Mouse (Mus musculus) limb, embryonic 13.5 days (tissue): Measurements from ENCODE around the gene Mfsd2a. TPM values are rescaled to one million over a fixed set of nuclear protein-coding genes. Genes with fewer than 3 reads are reported as not detected.

Experiments used
- ATAC-seq: fragments of 200-750 bp; cut with Nextera tagmentation; 2 replicates; pipeline ENCODE4 v1.8.0; 2017; ENCODE audit warnings: low read depth, moderate number of reproducible peaks, moderate TSS enrichment; ENCODE audit not compliant: low FRiP score
- H3K27ac ChIP-seq: fragments of 300-500 bp; sonication (generic); 2 replicates; pipeline ENCODE4 v1.5.1; 2015; ENCODE audit warnings: inconsistent platforms, mild to moderate bottlenecking, moderate library complexity
- H3K27me3 ChIP-seq: fragments of 300-500 bp; sonication (generic); 2 replicates; pipeline ENCODE4 v1.6.1; 2015; ENCODE audit warnings: mild to moderate bottlenecking, inconsistent platforms
- H3K36me3 ChIP-seq: fragments of 300-500 bp; sonication (generic); 2 replicates; pipeline ENCODE4 v1.6.1; 2015; ENCODE audit warnings: inconsistent platforms, mild to moderate bottlenecking, moderate library complexity
- H3K4me1 ChIP-seq: fragments of 300-500 bp; sonication (generic); 2 replicates; pipeline ENCODE4 v1.6.1; 2015; ENCODE audit warnings: inconsistent platforms
- H3K4me2 ChIP-seq: fragments of 300-500 bp; sonication (generic); replicated peaks from 2 replicates; pipeline ENCODE4 v1.6.1; 2015; ENCODE audit warnings: inconsistent platforms, mild to moderate bottlenecking, moderate library complexity
- H3K4me3 ChIP-seq: fragments of 300-500 bp; sonication (generic); 2 replicates; pipeline ENCODE4 v1.5.1; 2015; ENCODE audit warnings: moderate library complexity, mild to moderate bottlenecking, inconsistent platforms
- H3K9ac ChIP-seq: fragments of 300-500 bp; sonication (generic); 2 replicates; pipeline ENCODE4 v1.6.1; 2015; ENCODE audit warnings: mild to moderate bottlenecking, inconsistent platforms
- H3K9me3 ChIP-seq: fragments of 300-500 bp; sonication (generic); 2 replicates; pipeline ENCODE4 v1.6.1; 2016; ENCODE audit warnings: inconsistent platforms
- WGBS: fragments of 180-500 bp; shearing (Covaris S2); methylation state at CpG from one replicate; pipeline ENCODE4 v1.1.7; 2015; 5-methylcytosine and 5-hydroxymethylcytosine counted together
- polyA plus RNA-seq: library from polyadenylated mRNA; unstranded; fragments of >200 nt; fragmentation: Nextera tagmentation; extraction: Ambion mirVana; gene quantifications from 2 replicates; pipeline ENCODE4 v1.2.1, GENCODE M21; 2015

Mfsd2a gene
- polyA plus RNA-seq, 1 experiment from 2014 or later: 9.1 TPM

DNA sequence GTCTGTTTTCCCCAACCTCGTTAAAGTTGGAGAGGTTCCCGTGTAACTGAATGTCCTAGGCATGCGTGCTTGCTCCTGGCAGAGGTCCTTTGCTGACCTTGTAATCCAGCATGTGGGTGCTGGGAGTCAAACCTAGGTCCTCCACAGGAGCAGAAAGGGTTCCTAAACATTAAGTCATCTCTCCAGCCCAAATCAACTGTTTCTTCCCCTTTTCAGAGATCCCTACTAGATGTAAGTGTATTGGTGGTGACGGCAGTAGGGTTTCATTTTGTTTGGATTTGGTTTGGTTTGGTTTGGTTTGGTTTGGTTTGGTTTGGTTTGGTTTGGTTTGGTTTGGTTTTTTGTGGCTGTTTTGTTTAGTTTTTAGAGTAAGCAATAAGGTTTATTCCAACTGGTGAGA, 63.2 kb downstream of the Mfsd2a start:
- whole genome bisulfite sequencing: 75% methylated on average over 4 of the region's 4 CpGs
- Histone ChIP-seq H3K4me3 (no peak overlapping the region), H3K36me3 (no peaks in the 10 kb centered on the region), H3K27me3 (0 out of 2 replicates have a peak, but pooled peaks cover 3% of the 10 kb centered on the region), H3K4me1 (no peaks in the 10 kb centered on the region), H3K27ac (no peak overlapping the region), H3K9me3 (no peaks in the 10 kb centered on the region), H3K4me2 (no peak overlapping the region), H3K9ac (no peak overlapping the region)
- ATAC-seq: no peak

Other genes starting within 250 kb of the Mfsd2a start
- gene Ppt1, start 124.9 kb downstream of the Mfsd2a start, polyA plus RNA-seq: 75.3 and 84.7 TPM in 2 replicates
- 70.4 and 71.3 TPM in 2 replicates for gene Cap1, start 75.1 kb downstream of the Mfsd2a start, polyA plus RNA-seq
- gene Mycl, start 34.5 kb upstream of the Mfsd2a start, polyA plus RNA-seq: 28.2 and 29.2 TPM in 2 replicates
- 19.1 and 21.5 TPM in 2 replicates for gene Trit1, start 55.4 kb upstream of the Mfsd2a start, polyA plus RNA-seq
- gene Bmp8b, start 144.0 kb upstream of the Mfsd2a start, polyA plus RNA-seq: 0.28 and 0.89 TPM in 2 replicates
- 0.10 TPM in 1 of 2 replicates, not detected in the other for gene Oxct2b, start 155.1 kb upstream of the Mfsd2a start, polyA plus RNA-seq
- gene Ppie, start 178.8 kb upstream of the Mfsd2a start, polyA plus RNA-seq: 103 TPM in 2 replicates
- gene Hpcal4, start 222.0 kb upstream of the Mfsd2a start, polyA plus RNA-seq: 0.59 and 0.76 TPM in 2 replicates
- gene Nt5c1a, start 240.3 kb upstream of the Mfsd2a start, polyA plus RNA-seq: not detected in 2 replicates